In the genomic region with DNA sequence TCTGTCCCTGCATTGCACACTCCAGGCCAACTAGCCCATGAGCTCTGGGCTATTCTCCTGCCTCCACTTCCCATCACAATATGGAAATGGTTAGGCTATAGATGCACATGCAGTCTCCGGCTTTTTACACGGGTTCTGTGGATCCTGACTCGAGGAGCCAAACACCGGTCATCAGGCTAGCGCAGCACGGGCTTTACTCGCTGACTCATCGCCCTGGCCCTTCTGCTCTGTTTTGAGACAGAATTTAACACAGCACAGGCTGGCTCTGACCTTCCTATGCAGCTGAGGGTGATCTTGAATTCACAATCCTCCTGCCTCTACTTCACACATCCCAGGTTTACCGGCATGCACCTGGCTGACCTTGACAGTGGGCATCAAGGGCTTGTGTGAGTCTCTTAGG, we compare ENCODE assay signal across 22 mouse cellular contexts.
A peak's percentile ranks its signal among the peaks of the same experiment; 100 is the strongest.
DNase-seq lines count a peak whose midpoint lies in the region; ATAC-seq and TF ChIP-seq lines count a peak whose summit lies in the region.
"Had no signal": no experiment of that assay in that cellular context is flagged by ENCODE, and none has a peak within 500 bp of the region (broad histone marks: within the 10 kb centered on the region; RNA-seq: fewer than 3 reads in every experiment).

No protein-coding gene starts in this region.

- H3K27ac ChIP-seq in kidney, embryonic 15.5 days = 0 out of 2 replicates have a peak overlapping the region, but pooled peaks have one; percentile 18
- H3K27ac ChIP-seq in stomach, postnatal 0 days (replicated peaks) = no peak overlapping the region
- H3K27ac ChIP-seq: embryonic facial prominence, embryonic 10.5 days; forebrain, embryonic 10.5 days; gastrocnemius, adult 2 months; heart, embryonic 10.5 days; hindbrain, embryonic 12.5 days had no signal

- ATAC-seq in kidney, embryonic 15.5 days (replicated peaks; ENCODE audit: low FRiP score) = no peak
- 0 out of 2 replicates have a peak, but pooled peaks have one; percentile 47 for ATAC-seq in stomach, postnatal 0 days (ENCODE audit: low FRiP score, low TSS enrichment)
- ATAC-seq: forebrain, embryonic 14.5 days; hindbrain, embryonic 16.5 days; inflammation-experienced regulatory T-cells, adult 6 months; Patski had no signal

- H3K9me3 ChIP-seq in kidney, embryonic 15.5 days (replicated peaks) = no peaks in the 10 kb centered on the region
- no peaks in the 10 kb centered on the region for H3K9me3 ChIP-seq in stomach, postnatal 0 days (ENCODE audit: control insufficient read depth, low read length)
- H3K9me3 ChIP-seq: embryonic facial prominence, embryonic 10.5 days; forebrain, embryonic 10.5 days; heart, embryonic 10.5 days; hindbrain, embryonic 12.5 days had no signal

- no peak for TF ChIP-seq CTCF in stomach, postnatal 0 days (IDR thresholded peaks at IDR 0.05; ENCODE audit: low read depth)

- H3K9ac ChIP-seq in kidney, embryonic 15.5 days = no peak overlapping the region
- H3K9ac ChIP-seq in stomach, postnatal 0 days (ENCODE audit: low read length) = no peak overlapping the region
- H3K9ac ChIP-seq: hindbrain, embryonic 12.5 days had no signal

- no peak for TF ChIP-seq EP300 in stomach, postnatal 0 days (optimal IDR thresholded peaks at IDR 0.05)

- H3K4me2 ChIP-seq in kidney, embryonic 15.5 days = no peak overlapping the region
- no peak overlapping the region for H3K4me2 ChIP-seq in stomach, postnatal 0 days (replicated peaks; ENCODE audit: low read depth)
- H3K4me2 ChIP-seq: hindbrain, embryonic 12.5 days had no signal

- WGBS in kidney, embryonic 15.5 days = 75% methylated on average over 9 of the region's 9 CpGs
- WGBS in stomach, postnatal 0 days = 54% methylated on average over 9 of the region's 9 CpGs

- no peaks in the 10 kb centered on the region for H3K36me3 ChIP-seq in kidney, embryonic 15.5 days
- H3K36me3 ChIP-seq in stomach, postnatal 0 days (ENCODE audit: control insufficient read depth, insufficient read depth, low read length) = no peaks in the 10 kb centered on the region
- H3K36me3 ChIP-seq: embryonic facial prominence, embryonic 10.5 days; forebrain, embryonic 10.5 days; heart, embryonic 10.5 days; hindbrain, embryonic 12.5 days had no signal

- no peak overlapping the region for H3K4me3 ChIP-seq in kidney, embryonic 15.5 days (replicated peaks)
- no peak overlapping the region for H3K4me3 ChIP-seq in stomach, postnatal 0 days (ENCODE audit: low read depth, low read length)
- H3K4me3 ChIP-seq: embryonic facial prominence, embryonic 10.5 days; forebrain, embryonic 10.5 days; gastrocnemius, adult 2 months; heart, embryonic 10.5 days; hindbrain, embryonic 12.5 days had no signal

- DNase-seq in adrenal gland, adult (ENCODE audit: inconsistent age in 2 of 2, low spot score in 1 of 2) = peak; percentile 47 to 72
- no peak for DNase-seq in adrenal gland, adult 18-20 months (ENCODE audit: low spot score in 2 of 2)
- no peak for DNase-seq in kidney, adult 9 months
- peak; percentile 18 to 35 for DNase-seq in urinary bladder, postnatal 36 days (ENCODE audit: low spot score in 2 of 2)
- DNase-seq in urinary bladder, postnatal 25 days (ENCODE audit: low spot score) = no peak
- no peak for DNase-seq in stomach, postnatal 0 days (ENCODE audit: low spot score)
- DNase-seq in heart, adult 9 months (ENCODE audit: low spot score in 2 of 2) = no peak
- DNase-seq: cerebellum, adult 2 months; cerebellum, postnatal 10 days; gastrocnemius, adult 2 months; gastrocnemius, postnatal 25 days; heart, postnatal 10 days; heart, postnatal 4 days had no signal

- no peaks in the 10 kb centered on the region for H3K27me3 ChIP-seq in kidney, embryonic 15.5 days
- H3K27me3 ChIP-seq in stomach, postnatal 0 days (ENCODE audit: control insufficient read depth, insufficient read depth, low read length) = no peaks in the 10 kb centered on the region
- H3K27me3 ChIP-seq: hindbrain, embryonic 12.5 days; Patski had no signal

- peaks cover 12% of the 10 kb centered on the region for H3K4me1 ChIP-seq in kidney, embryonic 15.5 days
- H3K4me1 ChIP-seq in stomach, postnatal 0 days (replicated peaks; ENCODE audit: control insufficient read depth, insufficient read depth) = no peaks in the 10 kb centered on the region
- H3K4me1 ChIP-seq: heart, embryonic 10.5 days; hindbrain, embryonic 12.5 days had no signal

Comparison
In these comparisons a context has a peak if more than half of its experiments do, and no peak if none do; other contexts are left out.
1. DNase-seq: peak in adrenal gland, adult (2 of 2) and urinary bladder, postnatal 36 days (2 of 2); none in adrenal gland, adult 18-20 months (0 of 2), kidney, adult 9 months (single experiment), urinary bladder, postnatal 25 days (single experiment), stomach, postnatal 0 days (single experiment) and heart, adult 9 months (0 of 2).